Mouse (Mus musculus): ENCODE data around the gene Ttyh1. TPM values are rescaled to one million over a fixed set of nuclear protein-coding genes. Genes with fewer than 3 reads are reported as not detected.

Gene Ttyh1
- polyA plus RNA-seq, 1 experiment = not detected

DNA sequence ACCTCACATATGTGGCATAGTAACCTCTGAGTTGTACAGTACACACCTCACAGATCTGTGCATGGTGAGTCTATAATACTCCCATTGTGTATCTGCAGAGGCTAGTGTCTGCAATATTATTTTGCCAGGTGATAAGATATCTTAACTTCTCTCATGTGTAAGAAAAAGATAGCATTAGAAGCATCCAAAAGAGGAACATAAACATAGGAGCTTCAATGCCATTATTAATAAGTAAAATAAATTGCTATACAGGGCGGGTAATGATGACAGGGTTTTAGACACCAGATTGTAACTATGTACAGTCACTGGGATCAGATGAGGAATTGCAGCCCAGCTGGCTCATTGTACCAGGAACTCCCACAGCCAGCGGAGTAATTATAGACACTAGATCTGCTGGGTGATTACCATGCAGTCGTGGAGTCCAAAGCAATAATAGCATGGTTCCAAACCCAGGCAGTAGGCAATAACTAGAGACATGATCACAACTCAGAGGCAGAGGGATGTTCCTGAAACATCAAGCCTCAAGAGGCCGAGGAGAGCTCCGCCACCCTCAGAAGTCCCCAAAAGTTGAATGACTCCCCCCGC lies 31.2 kb upstream of the Ttyh1 start:
- H3K27ac ChIP-seq (ENCODE audit: insufficient read depth, low read depth, low read length) = no peak overlapping the region
- H3K4me1 ChIP-seq (ENCODE audit: control insufficient read depth, insufficient read depth, low read length) = peaks cover 50% of the 10 kb centered on the region
- TF ChIP-seq POLR2A (IDR thresholded peaks at IDR 0.05; ENCODE audit: borderline replicate concordance, low read depth, low read length) (no peak), CTCF (IDR thresholded peaks at IDR 0.05; ENCODE audit: low read depth, low read length) (no peak)
- H3K4me3 ChIP-seq (ENCODE audit: insufficient read depth, low read length) = no peak overlapping the region

DNA sequence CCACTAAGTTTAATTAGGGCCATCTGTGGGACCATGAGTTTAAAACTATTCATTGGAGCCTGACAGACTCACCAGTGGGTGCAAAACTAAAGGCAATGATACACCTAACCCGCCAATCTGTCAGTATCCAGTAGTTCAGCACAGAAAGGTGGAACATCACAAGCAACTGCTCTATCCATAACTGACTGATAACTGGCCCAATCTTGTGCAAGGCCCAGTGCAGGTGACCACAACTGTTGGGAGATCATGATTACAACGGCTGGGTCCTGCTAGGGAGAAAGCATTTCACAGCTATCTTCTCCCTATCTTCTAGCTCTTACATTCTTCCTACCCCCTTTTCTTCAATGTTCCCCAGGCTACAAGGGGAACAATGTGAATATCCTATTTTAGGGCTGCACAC lies 30.5 kb upstream of the Ttyh1 start:
- no peak for TF ChIP-seq POLR2A (IDR thresholded peaks at IDR 0.05; ENCODE audit: borderline replicate concordance, low read depth, low read length)
- no peak for TF ChIP-seq CTCF (IDR thresholded peaks at IDR 0.05; ENCODE audit: low read depth, low read length)
- peaks cover 43% of the 10 kb centered on the region for H3K4me1 ChIP-seq (ENCODE audit: control insufficient read depth, insufficient read depth, low read length)

GRCm38 (mm10) chr7:4091170-4091569 lies 28.0 kb upstream of the Ttyh1 start:
- no peak for TF ChIP-seq CTCF (IDR thresholded peaks at IDR 0.05; ENCODE audit: low read depth, low read length)
- TF ChIP-seq POLR2A (IDR thresholded peaks at IDR 0.05; ENCODE audit: borderline replicate concordance, low read depth, low read length) = no peak
- Histone ChIP-seq H3K27ac (ENCODE audit: insufficient read depth, low read depth, low read length) (no peak overlapping the region), H3K4me3 (ENCODE audit: insufficient read depth, low read length) (no peak overlapping the region), H3K4me1 (ENCODE audit: control insufficient read depth, insufficient read depth, low read length) (peaks cover 30% of the 10 kb centered on the region)

More for the DNA sequence above, 30.5 kb upstream of the Ttyh1 start:
- no peak overlapping the region for H3K27ac ChIP-seq (ENCODE audit: insufficient read depth, low read depth, low read length)
- no peak overlapping the region for H3K4me3 ChIP-seq (ENCODE audit: insufficient read depth, low read length)

GRCm38 (mm10) chr7:4098301-4098700 lies 20.9 kb upstream of the Ttyh1 start:
- no peak for TF ChIP-seq CTCF (IDR thresholded peaks at IDR 0.05; ENCODE audit: low read depth, low read length)
- TF ChIP-seq POLR2A (IDR thresholded peaks at IDR 0.05; ENCODE audit: borderline replicate concordance, low read depth, low read length) = no peak
- no peak overlapping the region for H3K27ac ChIP-seq (ENCODE audit: insufficient read depth, low read depth, low read length)

DNA sequence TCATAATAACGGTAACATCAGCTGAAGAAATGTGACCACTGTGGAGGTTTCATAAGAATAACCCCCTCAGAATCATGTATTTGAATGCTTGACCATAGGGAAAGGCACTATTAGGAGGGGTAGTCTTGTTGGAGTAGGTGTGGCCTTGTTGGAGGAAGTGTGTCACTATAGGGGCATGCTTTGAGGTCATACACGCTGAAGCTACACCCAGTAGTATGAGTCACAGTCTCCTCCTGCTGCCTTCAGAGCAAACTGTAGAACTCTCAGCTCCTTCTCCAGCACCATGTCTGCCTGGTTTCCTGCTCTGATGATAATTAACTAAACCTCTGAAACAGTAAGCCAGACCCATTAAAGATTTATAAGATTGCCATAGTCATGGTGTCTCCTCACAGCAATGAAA lies 20.4 kb upstream of the Ttyh1 start:
- no peak for TF ChIP-seq POLR2A (IDR thresholded peaks at IDR 0.05; ENCODE audit: borderline replicate concordance, low read depth, low read length)
- TF ChIP-seq CTCF (IDR thresholded peaks at IDR 0.05; ENCODE audit: low read depth, low read length) = no peak
- no peak overlapping the region for H3K4me3 ChIP-seq (ENCODE audit: insufficient read depth, low read length)
- H3K4me1 ChIP-seq (ENCODE audit: control insufficient read depth, insufficient read depth, low read length) = peaks cover 12% of the 10 kb centered on the region
- no peak overlapping the region for H3K27ac ChIP-seq (ENCODE audit: insufficient read depth, low read depth, low read length)

More at GRCm38 (mm10) chr7:4098301-4098700, 20.9 kb upstream of the Ttyh1 start:
- Histone ChIP-seq H3K4me1 (ENCODE audit: control insufficient read depth, insufficient read depth, low read length) (peaks cover 12% of the 10 kb centered on the region), H3K4me3 (ENCODE audit: insufficient read depth, low read length) (no peak overlapping the region)

DNA sequence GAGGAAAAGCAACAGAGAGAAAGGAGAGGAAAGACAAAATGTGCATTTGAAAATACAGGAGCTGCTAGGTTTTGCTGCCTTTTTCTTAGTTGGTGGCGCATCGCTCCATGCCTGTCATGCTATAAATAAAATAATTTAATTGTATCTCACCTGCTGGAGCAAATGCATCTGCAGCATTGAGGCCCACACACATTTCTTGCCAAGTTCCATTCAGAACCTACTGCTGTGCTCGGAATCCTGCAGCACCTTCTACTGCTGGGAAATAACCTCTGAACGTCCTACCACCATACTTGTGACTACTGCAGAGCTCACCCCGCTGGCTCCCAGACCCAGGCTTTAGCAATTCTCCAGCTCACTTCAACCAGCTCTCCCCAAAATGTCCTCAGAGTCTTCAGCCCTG lies 18.1 kb upstream of the Ttyh1 start:
- no peak overlapping the region for H3K4me3 ChIP-seq (ENCODE audit: insufficient read depth, low read length)
- no peak for TF ChIP-seq CTCF (IDR thresholded peaks at IDR 0.05; ENCODE audit: low read depth, low read length)
- TF ChIP-seq POLR2A (IDR thresholded peaks at IDR 0.05; ENCODE audit: borderline replicate concordance, low read depth, low read length) = no peak
- peaks cover 12% of the 10 kb centered on the region for H3K4me1 ChIP-seq (ENCODE audit: control insufficient read depth, insufficient read depth, low read length)
- no peak overlapping the region for H3K27ac ChIP-seq (ENCODE audit: insufficient read depth, low read depth, low read length)

DNA sequence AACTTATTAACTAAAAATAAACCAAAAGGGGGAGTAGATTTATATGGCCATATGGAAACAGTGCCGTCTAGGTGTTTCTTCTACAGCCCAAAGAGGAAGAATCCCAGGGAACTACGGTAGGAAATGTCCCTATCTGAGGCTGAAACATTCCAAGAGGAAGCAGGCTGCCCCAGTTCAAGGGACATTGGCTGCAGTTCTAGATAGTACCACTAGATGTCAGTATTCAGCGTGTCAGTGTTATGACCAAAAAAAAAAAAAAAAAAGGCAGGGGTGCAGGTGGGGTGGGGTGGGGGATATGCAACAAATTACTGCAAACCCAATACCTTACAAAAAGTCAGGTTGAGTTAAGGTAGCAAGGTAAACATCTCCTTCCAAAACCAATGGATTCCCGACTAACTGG lies 15.8 kb upstream of the Ttyh1 start:
- no peak overlapping the region for H3K4me3 ChIP-seq (ENCODE audit: insufficient read depth, low read length)
- H3K4me1 ChIP-seq (ENCODE audit: control insufficient read depth, insufficient read depth, low read length) = peaks cover 9% of the 10 kb centered on the region
- TF ChIP-seq CTCF (IDR thresholded peaks at IDR 0.05; ENCODE audit: low read depth, low read length) (no peak), POLR2A (IDR thresholded peaks at IDR 0.05; ENCODE audit: borderline replicate concordance, low read depth, low read length) (no peak)
- no peak overlapping the region for H3K27ac ChIP-seq (ENCODE audit: insufficient read depth, low read depth, low read length)

DNA sequence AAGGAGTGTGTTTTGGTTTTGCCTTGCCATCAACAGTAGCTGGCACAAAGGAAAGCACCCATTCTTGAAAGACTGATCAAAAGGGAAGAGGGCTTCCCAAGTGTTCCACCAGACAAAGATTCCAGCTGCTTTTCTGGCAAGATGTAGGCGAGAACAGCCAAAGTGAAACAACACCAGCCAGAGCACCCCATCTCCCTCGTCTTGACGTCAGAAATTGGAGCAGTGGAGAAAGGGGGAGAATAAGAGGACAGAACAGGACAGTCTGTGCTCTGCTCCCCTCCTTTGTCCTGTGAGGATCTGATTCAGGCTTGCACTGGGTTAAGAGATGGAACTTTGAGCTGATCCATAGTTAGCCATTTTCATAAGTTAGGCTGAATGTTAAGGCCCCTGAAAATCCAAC lies 7.4 kb upstream of the Ttyh1 start:
- H3K27ac ChIP-seq (ENCODE audit: insufficient read depth, low read depth, low read length) = no peak overlapping the region

GRCm38 (mm10) chr7:4117050-4117814 lies 2.0 kb upstream of the Ttyh1 start:
- TF ChIP-seq CTCF (IDR thresholded peaks at IDR 0.05; ENCODE audit: low read depth, low read length) (no peak), POLR2A (IDR thresholded peaks at IDR 0.05; ENCODE audit: borderline replicate concordance, low read depth, low read length) (no peak)
- H3K4me1 ChIP-seq (ENCODE audit: control insufficient read depth, insufficient read depth, low read length) = 0 out of 2 replicates have a peak, but pooled peaks cover 4% of the 10 kb centered on the region
- H3K4me3 ChIP-seq (ENCODE audit: insufficient read depth, low read length) = no peak overlapping the region
- no peak overlapping the region for H3K27ac ChIP-seq (ENCODE audit: insufficient read depth, low read depth, low read length)

More for the DNA sequence above, 7.4 kb upstream of the Ttyh1 start:
- H3K4me3 ChIP-seq (ENCODE audit: insufficient read depth, low read length) = no peak overlapping the region
- TF ChIP-seq POLR2A (IDR thresholded peaks at IDR 0.05; ENCODE audit: borderline replicate concordance, low read depth, low read length) = no peak
- no peak for TF ChIP-seq CTCF (IDR thresholded peaks at IDR 0.05; ENCODE audit: low read depth, low read length)
- 0 out of 2 replicates have a peak, but pooled peaks cover 4% of the 10 kb centered on the region for H3K4me1 ChIP-seq (ENCODE audit: control insufficient read depth, insufficient read depth, low read length)
